Mouse (Mus musculus) neural tube, embryonic 13.5 days (tissue): ENCODE measurements around the gene Olfr1504. TPM values are rescaled to one million over a fixed set of nuclear protein-coding genes. Genes with fewer than 3 reads are reported as not detected.
"Not testable (repeated sequence)": the region's sequence is repeated elsewhere in the genome, so short reads cannot be mapped to it uniquely, and the experiment has no call there.

ENCODE experiments used
- ATAC-seq: fragments of 200-750 bp; cut with Nextera tagmentation; 2 replicates; pipeline ENCODE4 v1.8.0; 2017; ENCODE audit warnings: low read depth, mild to moderate bottlenecking, moderate TSS enrichment, moderate library complexity
- H3K27ac ChIP-seq: fragments of 300-500 bp; sonication (generic); replicated peaks from 2 replicates; pipeline ENCODE4 v1.5.1; 2015; ENCODE audit warnings: moderate library complexity, mild to moderate bottlenecking, inconsistent platforms
- H3K27me3 ChIP-seq: fragments of 300-500 bp; sonication (generic); 2 replicates; pipeline ENCODE4 v1.6.1; 2015; ENCODE audit warnings: mild to moderate bottlenecking, inconsistent platforms
- H3K36me3 ChIP-seq: fragments of 300-500 bp; sonication (generic); 2 replicates; pipeline ENCODE4 v1.6.1; 2015; ENCODE audit warnings: mild to moderate bottlenecking, inconsistent platforms
- H3K4me1 ChIP-seq: fragments of 300-500 bp; sonication (generic); replicated peaks from 2 replicates; pipeline ENCODE4 v1.6.1; 2015; ENCODE audit warnings: inconsistent platforms
- H3K4me2 ChIP-seq: fragments of 300-500 bp; sonication (generic); 2 replicates; pipeline ENCODE4 v1.6.1; 2015; ENCODE audit warnings: inconsistent platforms, mild to moderate bottlenecking, moderate library complexity
- H3K4me3 ChIP-seq: fragments of 300-500 bp; sonication (generic); 2 replicates; pipeline ENCODE4 v1.5.1; 2015; ENCODE audit warnings: mild to moderate bottlenecking, inconsistent platforms
- H3K9ac ChIP-seq: fragments of 300-500 bp; sonication (generic); 2 replicates; pipeline ENCODE4 v1.6.1; 2015; ENCODE audit warnings: moderate library complexity, mild to moderate bottlenecking, inconsistent platforms
- H3K9me3 ChIP-seq: fragments of 300-500 bp; sonication (generic); 2 replicates; pipeline ENCODE4 v1.6.1; 2016; ENCODE audit warnings: inconsistent platforms
- WGBS: fragments of 180-500 bp; shearing (Covaris S2); methylation state at CpG from one replicate; pipeline ENCODE4 v1.1.7; 2015; 5-methylcytosine and 5-hydroxymethylcytosine counted together
- polyA plus RNA-seq: library from polyadenylated mRNA; unstranded; fragments of >200 nt; fragmentation: Nextera tagmentation; extraction: Ambion mirVana; gene quantifications from 2 replicates; pipeline ENCODE4 v1.2.1, GENCODE M21; 2015

Olfr1504 gene
- polyA plus RNA-seq: not detected in 2 replicates

DNA sequence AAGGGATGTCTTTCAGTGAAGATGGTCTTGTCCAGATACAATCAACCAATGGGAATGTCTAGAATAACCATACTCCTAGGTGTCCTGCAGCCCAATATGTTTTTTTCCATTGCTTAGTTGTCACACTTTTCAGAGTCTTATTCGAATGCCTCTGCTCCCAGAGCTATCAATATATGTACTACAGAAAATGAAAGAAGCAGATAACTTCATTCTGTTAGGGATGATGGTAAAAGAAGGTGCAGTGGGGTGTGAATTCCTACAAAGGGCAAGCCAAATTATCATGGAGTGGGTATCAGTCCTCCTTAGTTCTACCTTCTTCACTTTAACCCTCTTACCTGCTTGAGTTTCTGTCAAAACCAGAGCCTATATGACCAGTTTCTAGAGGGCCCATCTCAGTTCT, at the start of gene Olfr1504:
TSS of gene Olfr1504 (minus strand) at position 101 of the 400 bp plus-strand sequence.
- H3K36me3 ChIP-seq: no peaks in the 10 kb centered on the region
- H3K4me3 ChIP-seq: no peak within 1 kb of the TSS
- ATAC-seq: no peak
- no peaks in the 10 kb centered on the region for H3K27me3 ChIP-seq
- no peak within 1 kb of the TSS for H3K4me2 ChIP-seq
- no peaks in the 10 kb centered on the region for H3K9me3 ChIP-seq
- no peak within 1 kb of the TSS for H3K9ac ChIP-seq
- H3K27ac ChIP-seq: no peak within 1 kb of the TSS
- H3K4me1 ChIP-seq: no peaks in the 10 kb centered on the region
- 78% methylated on average over 1 of the region's 1 CpGs for WGBS

DNA sequence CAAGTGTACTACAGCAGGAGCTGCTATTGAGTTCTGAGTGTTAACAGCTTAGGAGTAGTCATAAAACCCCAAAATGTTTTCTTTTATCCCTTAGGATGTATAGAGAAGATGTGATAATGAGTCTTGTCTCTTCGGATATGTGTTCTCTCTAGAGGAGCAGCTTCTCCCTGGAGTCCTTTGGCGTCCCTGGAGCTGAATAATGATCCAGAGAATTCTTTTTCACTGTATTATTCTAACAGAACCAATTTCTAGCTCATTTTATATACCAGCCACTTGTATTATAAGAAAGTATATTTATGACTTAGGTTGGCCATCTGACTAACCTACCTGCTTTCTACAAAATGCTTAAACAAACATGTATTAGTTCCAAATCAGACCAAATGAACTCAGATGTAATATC, 15.5 kb upstream of the Olfr1504 start, which contains the start of gene Olfr1505:
TSS of gene Olfr1505 (plus strand) at position 301 of the 400 bp plus-strand sequence.
- Histone ChIP-seq H3K4me3 (no peak within 1 kb of the TSS), H3K4me1 (no peaks in the 10 kb centered on the region), H3K4me2 (no peak within 1 kb of the TSS), H3K36me3 (no peaks in the 10 kb centered on the region), H3K9ac (no peak within 1 kb of the TSS), H3K9me3 (no peaks in the 10 kb centered on the region), H3K27me3 (no peaks in the 10 kb centered on the region), H3K27ac (no peak within 1 kb of the TSS)
- no peak for ATAC-seq
- 70% methylated on average over 2 of the region's 2 CpGs for WGBS

DNA sequence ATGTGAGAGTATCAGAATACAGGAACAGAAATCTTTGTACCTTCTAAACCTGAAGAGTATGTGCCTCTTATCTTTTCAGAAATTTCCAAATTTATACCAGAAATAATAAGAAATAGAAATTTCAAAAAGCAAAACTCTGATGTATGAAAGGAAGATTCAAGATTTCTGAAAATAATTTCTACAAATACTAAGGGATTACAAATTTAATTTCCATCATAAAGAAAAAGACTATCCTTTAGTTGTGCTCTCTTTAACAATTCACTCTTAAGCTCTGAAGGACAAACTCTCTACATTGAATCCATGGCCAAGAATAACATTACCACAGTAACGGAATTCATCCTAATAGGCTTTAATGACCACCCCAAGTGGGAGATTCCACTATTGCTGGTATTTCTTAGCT, 36.2 kb downstream of the Olfr1504 start, which contains the start of gene Olfr1502:
TSS of gene Olfr1502 (plus strand) at position 301 of the 400 bp plus-strand sequence.
- Histone ChIP-seq H3K9ac (no peak within 1 kb of the TSS), H3K27me3 (no peaks in the 10 kb centered on the region), H3K4me3 (no peak within 1 kb of the TSS), H3K9me3 (no peaks in the 10 kb centered on the region), H3K27ac (no peak within 1 kb of the TSS), H3K36me3 (no peaks in the 10 kb centered on the region), H3K4me1 (no peaks in the 10 kb centered on the region), H3K4me2 (no peak within 1 kb of the TSS)
- ATAC-seq: no peak
- WGBS: 85% methylated on average over 1 of the region's 1 CpGs

DNA sequence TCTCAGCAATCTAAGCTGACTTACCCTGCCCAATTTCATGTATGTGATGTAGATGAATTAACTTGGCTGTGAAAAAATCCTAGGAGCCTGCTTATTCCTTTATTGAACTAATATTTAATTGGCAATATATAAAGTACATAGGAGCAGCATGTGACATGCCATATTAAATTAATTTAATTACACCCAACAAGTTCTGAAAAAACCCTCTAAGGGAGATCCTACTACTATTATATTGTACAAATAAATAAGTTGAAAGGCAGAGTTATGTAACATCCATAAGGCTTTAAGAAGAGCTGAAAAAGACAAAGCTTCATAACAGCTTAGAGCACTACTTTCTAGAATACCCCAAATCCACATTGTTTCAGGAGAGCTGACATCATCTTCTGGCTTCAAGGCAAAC, 47.1 kb downstream of the Olfr1504 start, which contains the start of gene Olfr1501:
TSS of gene Olfr1501 (minus strand) at position 101 of the 400 bp plus-strand sequence.
- not testable (repeated sequence) for ATAC-seq

More for the DNA sequence above, 47.1 kb downstream of the Olfr1504 start, which contains the start of gene Olfr1501:
- H3K4me1 ChIP-seq, H3K9me3 ChIP-seq, H3K9ac ChIP-seq, H3K4me2 ChIP-seq, H3K36me3 ChIP-seq, H3K27ac ChIP-seq, H3K4me3 ChIP-seq, H3K27me3 ChIP-seq: not testable (repeated sequence)

Other genes starting within 250 kb of the Olfr1504 start
- not detected in 2 replicates for gene Olfr1490, start 246.8 kb downstream of the Olfr1504 start, polyA plus RNA-seq
- not detected in 2 replicates for gene Olfr1491, start 200.7 kb downstream of the Olfr1504 start, polyA plus RNA-seq
- not detected in 2 replicates for gene Olfr1493-ps1, start 174.7 kb downstream of the Olfr1504 start, polyA plus RNA-seq
- gene Olfr1494, start 158.2 kb downstream of the Olfr1504 start, polyA plus RNA-seq: not detected in 2 replicates
- not detected in 2 replicates for gene Olfr1495, start 133.3 kb downstream of the Olfr1504 start, polyA plus RNA-seq
- gene Olfr1496, start 120.0 kb downstream of the Olfr1504 start, polyA plus RNA-seq: not detected in 2 replicates
- not detected in 2 replicates for gene Olfr1497, start 99.7 kb downstream of the Olfr1504 start, polyA plus RNA-seq
- not detected in 2 replicates for gene Olfr1499, start 78.5 kb downstream of the Olfr1504 start, polyA plus RNA-seq
- not detected in 2 replicates for gene Olfr1500, start 67.4 kb downstream of the Olfr1504 start, polyA plus RNA-seq
- not detected in 2 replicates for gene Olfr1501, start 47.2 kb downstream of the Olfr1504 start, polyA plus RNA-seq
- not detected in 2 replicates for gene Olfr1502, start 36.1 kb downstream of the Olfr1504 start, polyA plus RNA-seq
- gene Olfr1505, start 15.6 kb upstream of the Olfr1504 start, polyA plus RNA-seq: not detected in 2 replicates